Mouse (Mus musculus) limb, embryonic 14.5 days (tissue): Measurements from ENCODE around the gene Ank3. TPM values are rescaled to one million over a fixed set of nuclear protein-coding genes. Genes with fewer than 3 reads are reported as not detected.

Experiments
- ATAC-seq: fragments of 200-750 bp; cut with Nextera tagmentation; 2 replicates; pipeline ENCODE4 v1.8.0; 2017; ENCODE audit warnings: low read depth, moderate number of reproducible peaks, moderate TSS enrichment; ENCODE audit not compliant: low FRiP score
- DNase-seq: peaks from one replicate; pipeline ENCODE4 v3.0.0-alpha.2; 2015; ENCODE audit warnings: low spot score
- H3K27ac ChIP-seq: fragments of 300-500 bp; sonication (generic); replicated peaks from 2 replicates; pipeline ENCODE4 v1.5.1; 2014; ENCODE audit warnings: low read depth, mild to moderate bottlenecking, low read length, moderate library complexity, mixed read lengths
- H3K27me3 ChIP-seq: fragments of 300-500 bp; sonication (generic); 2 replicates; pipeline ENCODE4 v1.6.1; 2014; ENCODE audit warnings: low read length, mixed read lengths; ENCODE audit not compliant: control insufficient read depth, insufficient read depth
- H3K36me3 ChIP-seq: fragments of 300-500 bp; sonication (generic); 2 replicates; pipeline ENCODE4 v1.6.1; 2014; ENCODE audit warnings: mild to moderate bottlenecking, low read length, moderate library complexity, mixed read lengths; ENCODE audit not compliant: control insufficient read depth, insufficient read depth
- H3K4me1 ChIP-seq: fragments of 300-500 bp; sonication (generic); 2 replicates; pipeline ENCODE4 v1.6.1; 2014; ENCODE audit warnings: antibody characterized with exemption, low read length, mixed read lengths; ENCODE audit not compliant: control insufficient read depth, insufficient read depth
- H3K4me2 ChIP-seq: fragments of 300-500 bp; sonication (generic); replicated peaks from 2 replicates; pipeline ENCODE4 v1.6.1; 2014; ENCODE audit warnings: low read depth, mild to moderate bottlenecking, low read length, moderate library complexity; ENCODE audit not compliant: severe bottlenecking
- H3K4me3 ChIP-seq: fragments of 300-500 bp; sonication (generic); replicated peaks from 2 replicates; pipeline ENCODE4 v1.5.1; 2014; ENCODE audit warnings: low read length
- H3K9ac ChIP-seq: fragments of 300-500 bp; sonication (generic); 2 replicates; pipeline ENCODE4 v1.6.1; 2014; ENCODE audit warnings: mild to moderate bottlenecking, low read depth, low read length, moderate library complexity; ENCODE audit not compliant: severe bottlenecking
- H3K9me3 ChIP-seq: fragments of 300-500 bp; sonication (generic); 2 replicates; pipeline ENCODE4 v1.6.1; 2016; ENCODE audit warnings: low read length; ENCODE audit not compliant: control insufficient read depth
- POLR2A ChIP-seq: fragments of 200-500 bp; IDR thresholded peaks from 2 replicates; pipeline ENCODE4 v1.8.0; 2012; ENCODE audit warnings: inconsistent platforms, mild to moderate bottlenecking, moderate library complexity, borderline replicate concordance; ENCODE audit not compliant: insufficient read depth, insufficient read length; ENCODE audit errors: extremely low read depth
- WGBS: fragments of 180-500 bp; shearing (Covaris S2); extraction: QIAGEN DNeasy Blood & Tissue Kit; methylation state at CpG from one replicate; pipeline ENCODE4 v1.1.7; 2014; 5-methylcytosine and 5-hydroxymethylcytosine counted together
- polyA plus RNA-seq, 2 experiments: library from polyadenylated mRNA; depleted of rRNA in 1 of 2; stranded (reverse) in 1 of 2; unstranded in 1 of 2; fragments of >200 nt; fragmentation: Nextera tagmentation in 1 of 2; extraction: Ambion mirVana in 1 of 2; gene quantifications; 2 replicates each; pipeline versions ENCODE4 v1.2.1 to v1.2.3; 2012 to 2014

Gene Ank3
- polyA plus RNA-seq, 2 experiments = 14.8 to 25.2 TPM

DNA sequence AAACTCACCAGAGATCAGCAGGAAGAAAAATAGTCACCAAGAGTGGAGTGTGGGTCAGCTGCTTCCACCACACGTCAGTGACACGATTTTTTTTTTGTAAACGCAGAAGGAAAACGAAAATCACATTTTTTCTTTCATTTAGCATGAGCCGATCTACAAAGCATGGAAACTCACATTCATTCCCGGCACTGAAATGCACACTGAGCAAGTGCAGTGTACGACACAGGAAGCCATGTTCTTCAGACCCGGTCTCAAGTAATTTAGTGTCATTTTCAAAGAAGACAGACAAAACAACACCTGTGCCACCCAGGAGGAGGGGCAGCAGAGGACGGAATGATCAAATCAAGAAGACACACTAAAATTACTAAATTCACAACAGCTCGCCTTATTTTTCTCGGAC, 625.3 kb downstream of the Ank3 start:
- TF ChIP-seq POLR2A = no peak
- ATAC-seq = no peak
- Histone ChIP-seq H3K36me3 (no peaks in the 10 kb centered on the region), H3K9me3 (no peaks in the 10 kb centered on the region; the same call in 1 of the 2 replicates), H3K4me1 (no peaks in the 10 kb centered on the region), H3K9ac (no peak overlapping the region), H3K27me3 (no peaks in the 10 kb centered on the region), H3K27ac (no peak overlapping the region), H3K4me2 (no peak overlapping the region), H3K4me3 (no peak overlapping the region)
- WGBS = 82% methylated on average over 11 of the region's 11 CpGs
- DNase-seq = no peak

- Histone ChIP-seq H3K4me2 (no peak overlapping the region), H3K36me3 (no peaks in the 10 kb centered on the region), H3K27ac (no peak overlapping the region), H3K9me3 (no peaks in the 10 kb centered on the region), H3K4me3 (no peak overlapping the region), H3K9ac (no peak overlapping the region), H3K27me3 (no peaks in the 10 kb centered on the region), H3K4me1 (peaks cover 6% of the 10 kb centered on the region; the same call in 1 of the 2 replicates)
- 90% methylated on average over 8 of the region's 8 CpGs for WGBS
- no peak for TF ChIP-seq POLR2A
- DNase-seq (no peak), ATAC-seq (no peak)
These were observed 633.4 kb downstream of the Ank3 start for GRCm38 (mm10) chr10:70031942-70032341.

GRCm38 (mm10) chr10:70032982-70033381, 634.4 kb downstream of the Ank3 start:
- no peak overlapping the region for H3K4me3 ChIP-seq
- H3K27ac ChIP-seq = no peak overlapping the region
- no peak overlapping the region for H3K9ac ChIP-seq
- H3K4me2 ChIP-seq = no peak overlapping the region
- ATAC-seq (no peak), DNase-seq (no peak)
- 86% methylated on average over 9 of the region's 9 CpGs for WGBS
- peaks cover 6% of the 10 kb centered on the region; the same call in 1 of the 2 replicates for H3K4me1 ChIP-seq
- H3K9me3 ChIP-seq = no peaks in the 10 kb centered on the region
- H3K36me3 ChIP-seq = no peaks in the 10 kb centered on the region
- no peaks in the 10 kb centered on the region for H3K27me3 ChIP-seq
- TF ChIP-seq POLR2A = no peak

GRCm38 (mm10) chr10:70033856-70034255, 635.3 kb downstream of the Ank3 start:
- Histone ChIP-seq H3K4me2 (no peak overlapping the region), H3K4me3 (no peak overlapping the region), H3K27me3 (no peaks in the 10 kb centered on the region), H3K27ac (peak overlapping the region; percentile 50), H3K4me1 (peaks cover 6% of the 10 kb centered on the region; the same call in 1 of the 2 replicates), H3K9me3 (no peaks in the 10 kb centered on the region), H3K9ac (no peak overlapping the region), H3K36me3 (no peaks in the 10 kb centered on the region)
- ATAC-seq = peak; percentile 78
- no peak for TF ChIP-seq POLR2A
- peak; percentile 81 for DNase-seq
- WGBS = 45% methylated on average over 3 of the region's 3 CpGs

- ATAC-seq = no peak
These were observed 641.3 kb downstream of the Ank3 start for GRCm38 (mm10) chr10:70039871-70040291.

GRCm38 (mm10) chr10:70041562-70041961, 643.0 kb downstream of the Ank3 start:
- Histone ChIP-seq H3K27me3 (no peaks in the 10 kb centered on the region), H3K4me1 (no peaks in the 10 kb centered on the region), H3K27ac (no peak overlapping the region), H3K36me3 (no peaks in the 10 kb centered on the region), H3K4me2 (no peak overlapping the region), H3K9me3 (no peaks in the 10 kb centered on the region), H3K9ac (no peak overlapping the region), H3K4me3 (no peak overlapping the region)
- TF ChIP-seq POLR2A = no peak
- DNase-seq (no peak), ATAC-seq (no peak)

More at GRCm38 (mm10) chr10:70039871-70040291, 641.3 kb downstream of the Ank3 start:
- 59% methylated on average over 17 of the region's 17 CpGs for WGBS
- TF ChIP-seq POLR2A = no peak
- no peaks in the 10 kb centered on the region for H3K9me3 ChIP-seq
- no peaks in the 10 kb centered on the region for H3K36me3 ChIP-seq
- H3K27ac ChIP-seq = no peak overlapping the region
- peak; percentile 30 for DNase-seq
- H3K4me3 ChIP-seq = no peak overlapping the region
- no peak overlapping the region for H3K9ac ChIP-seq
- no peaks in the 10 kb centered on the region for H3K27me3 ChIP-seq
- H3K4me1 ChIP-seq = no peaks in the 10 kb centered on the region
- H3K4me2 ChIP-seq = no peak overlapping the region
